Mouse (Mus musculus) embryonic facial prominence, embryonic 13.5 days (tissue): ENCODE measurements around the gene Tmprss11e. TPM values are rescaled to one million over a fixed set of nuclear protein-coding genes. Genes with fewer than 3 reads are reported as not detected.

Source experiments
- ATAC-seq: fragments of 200-750 bp; cut with Nextera tagmentation; 2 replicates; pipeline ENCODE4 v1.8.0; 2017; ENCODE audit warnings: low read depth; ENCODE audit not compliant: insufficient number of reproducible peaks, insufficient read depth, low FRiP score, low TSS enrichment
- H3K27ac ChIP-seq: fragments of 300-500 bp; sonication (generic); 2 replicates; pipeline ENCODE4 v1.5.1; 2015; ENCODE audit warnings: moderate library complexity, mild to moderate bottlenecking, inconsistent platforms
- H3K27me3 ChIP-seq: fragments of 300-500 bp; sonication (generic); 2 replicates; pipeline ENCODE4 v1.6.1; 2015; ENCODE audit warnings: mild to moderate bottlenecking, inconsistent platforms
- H3K36me3 ChIP-seq: fragments of 300-500 bp; sonication (generic); 2 replicates; pipeline ENCODE4 v1.6.1; 2015; ENCODE audit warnings: mild to moderate bottlenecking, inconsistent platforms
- H3K4me1 ChIP-seq: fragments of 300-500 bp; sonication (generic); 2 replicates; pipeline ENCODE4 v1.6.1; 2015; ENCODE audit warnings: inconsistent platforms
- H3K4me2 ChIP-seq: fragments of 300-500 bp; sonication (generic); 2 replicates; pipeline ENCODE4 v1.6.1; 2015; ENCODE audit warnings: moderate library complexity, mild to moderate bottlenecking, inconsistent platforms
- H3K4me3 ChIP-seq: fragments of 300-500 bp; sonication (generic); 2 replicates; pipeline ENCODE4 v1.5.1; 2015; ENCODE audit warnings: mild to moderate bottlenecking, inconsistent platforms
- H3K9ac ChIP-seq: fragments of 300-500 bp; sonication (generic); 2 replicates; pipeline ENCODE4 v1.6.1; 2015; ENCODE audit warnings: mild to moderate bottlenecking, inconsistent platforms
- H3K9me3 ChIP-seq: fragments of 300-500 bp; sonication (generic); 2 replicates; pipeline ENCODE4 v1.6.1; 2016; ENCODE audit warnings: inconsistent platforms
- WGBS: fragments of 180-500 bp; shearing (Covaris S2); methylation state at CpG from one replicate; pipeline ENCODE4 v1.1.7; 2015; ENCODE audit warnings: mixed read lengths; 5-methylcytosine and 5-hydroxymethylcytosine counted together
- polyA plus RNA-seq: library from polyadenylated mRNA; unstranded; fragments of >200 nt; fragmentation: Nextera tagmentation; extraction: Ambion mirVana; gene quantifications from 2 replicates; pipeline ENCODE4 v1.2.1, GENCODE M21; 2015

Tmprss11e gene
- 0.06 TPM in 1 of 2 replicates, not detected in the other for polyA plus RNA-seq

- Histone ChIP-seq H3K9ac (no peak within 1 kb of the TSS), H3K27ac (no peak within 1 kb of the TSS), H3K4me3 (no peak within 1 kb of the TSS), H3K4me2 (no peak within 1 kb of the TSS), H3K36me3 (no peaks in the 10 kb centered on the region), H3K4me1 (no peaks in the 10 kb centered on the region), H3K9me3 (no peaks in the 10 kb centered on the region), H3K27me3 (no peaks in the 10 kb centered on the region)
- WGBS = 74% methylated on average over 4 of the region's 4 CpGs
- ATAC-seq = no peak
Measured at GRCm38 (mm10) chr5:86745715-86746114, at the start of gene Tmprss11e. Gene Tmprss11e, minus strand, starts transcription at chr5:86745815.

GRCm38 (mm10) chr5:86792807-86793206 is 47.2 kb upstream of the Tmprss11e start:
- H3K36me3 ChIP-seq = no peaks in the 10 kb centered on the region
- no peaks in the 10 kb centered on the region for H3K9me3 ChIP-seq
- no peaks in the 10 kb centered on the region for H3K27me3 ChIP-seq
- no peak overlapping the region for H3K9ac ChIP-seq
- H3K4me1 ChIP-seq = no peaks in the 10 kb centered on the region
- no peak for ATAC-seq
- H3K4me2 ChIP-seq = no peak overlapping the region
- no peak overlapping the region for H3K27ac ChIP-seq
- no peak overlapping the region for H3K4me3 ChIP-seq
- 70% methylated on average over 8 of the region's 8 CpGs for WGBS

- Histone ChIP-seq H3K36me3 (no peaks in the 10 kb centered on the region), H3K4me3 (no peak overlapping the region), H3K27me3 (no peaks in the 10 kb centered on the region), H3K4me1 (no peaks in the 10 kb centered on the region), H3K9ac (no peak overlapping the region), H3K9me3 (no peaks in the 10 kb centered on the region), H3K27ac (no peak overlapping the region), H3K4me2 (no peak overlapping the region)
- 75% methylated on average over 4 of the region's 4 CpGs for WGBS
- no peak for ATAC-seq
Measured at GRCm38 (mm10) chr5:86792249-86792648, 46.6 kb upstream of the Tmprss11e start.

GRCm38 (mm10) chr5:86789954-86790353 is 44.3 kb upstream of the Tmprss11e start:
- no peak for ATAC-seq
- Histone ChIP-seq H3K27ac (no peak overlapping the region), H3K4me2 (no peak overlapping the region), H3K9me3 (no peaks in the 10 kb centered on the region), H3K4me1 (no peaks in the 10 kb centered on the region), H3K36me3 (no peaks in the 10 kb centered on the region), H3K27me3 (no peaks in the 10 kb centered on the region), H3K9ac (no peak overlapping the region), H3K4me3 (no peak overlapping the region)
- WGBS = 68% methylated on average over 2 of the region's 2 CpGs

- no peak overlapping the region for H3K27ac ChIP-seq
- no peaks in the 10 kb centered on the region for H3K27me3 ChIP-seq
- H3K4me3 ChIP-seq = no peak overlapping the region
- H3K36me3 ChIP-seq = no peaks in the 10 kb centered on the region
- 53% methylated on average over 1 of the region's 1 CpGs for WGBS
- no peak overlapping the region for H3K4me2 ChIP-seq
- no peak overlapping the region for H3K9ac ChIP-seq
- ATAC-seq = no peak
- H3K9me3 ChIP-seq = no peaks in the 10 kb centered on the region
- H3K4me1 ChIP-seq = no peaks in the 10 kb centered on the region
Measured at GRCm38 (mm10) chr5:86786798-86787197, 41.2 kb upstream of the Tmprss11e start.

GRCm38 (mm10) chr5:86784205-86784604 is 38.6 kb upstream of the Tmprss11e start:
- no peak overlapping the region for H3K27ac ChIP-seq
- no peak overlapping the region for H3K4me2 ChIP-seq
- H3K27me3 ChIP-seq = no peaks in the 10 kb centered on the region
- H3K9me3 ChIP-seq = no peaks in the 10 kb centered on the region
- no peak overlapping the region for H3K4me3 ChIP-seq
- ATAC-seq = no peak
- no peaks in the 10 kb centered on the region for H3K4me1 ChIP-seq
- 75% methylated on average over 1 of the region's 1 CpGs for WGBS
- H3K9ac ChIP-seq = no peak overlapping the region
- H3K36me3 ChIP-seq = no peaks in the 10 kb centered on the region

GRCm38 (mm10) chr5:86783059-86783458 is 37.4 kb upstream of the Tmprss11e start:
- Histone ChIP-seq H3K4me1 (no peaks in the 10 kb centered on the region), H3K9ac (no peak overlapping the region)
- 44% methylated on average over 8 of the region's 8 CpGs for WGBS

GRCm38 (mm10) chr5:86778471-86778870 is 32.9 kb upstream of the Tmprss11e start:
- 60% methylated on average over 1 of the region's 1 CpGs for WGBS
- no peak overlapping the region for H3K9ac ChIP-seq
- H3K4me3 ChIP-seq = no peak overlapping the region
- H3K36me3 ChIP-seq = no peaks in the 10 kb centered on the region
- H3K27me3 ChIP-seq = no peaks in the 10 kb centered on the region
- H3K4me2 ChIP-seq = no peak overlapping the region
- no peak for ATAC-seq
- no peaks in the 10 kb centered on the region for H3K9me3 ChIP-seq
- H3K27ac ChIP-seq = no peak overlapping the region
- no peaks in the 10 kb centered on the region for H3K4me1 ChIP-seq

More at GRCm38 (mm10) chr5:86783059-86783458, 37.4 kb upstream of the Tmprss11e start:
- no peak overlapping the region for H3K4me2 ChIP-seq
- no peaks in the 10 kb centered on the region for H3K36me3 ChIP-seq
- no peak overlapping the region for H3K27ac ChIP-seq
- no peak for ATAC-seq
- no peaks in the 10 kb centered on the region for H3K9me3 ChIP-seq
- H3K4me3 ChIP-seq = no peak overlapping the region
- H3K27me3 ChIP-seq = no peaks in the 10 kb centered on the region

- 88% methylated on average over 5 of the region's 5 CpGs for WGBS
- no peak for ATAC-seq
- no peak overlapping the region for H3K4me2 ChIP-seq
Measured at GRCm38 (mm10) chr5:86776941-86777340, 31.3 kb upstream of the Tmprss11e start.

GRCm38 (mm10) chr5:86771010-86771409 is 25.4 kb upstream of the Tmprss11e start:
- no peaks in the 10 kb centered on the region for H3K36me3 ChIP-seq

More at GRCm38 (mm10) chr5:86776941-86777340, 31.3 kb upstream of the Tmprss11e start:
- Histone ChIP-seq H3K27ac (no peak overlapping the region), H3K4me1 (no peaks in the 10 kb centered on the region), H3K9ac (no peak overlapping the region), H3K9me3 (no peaks in the 10 kb centered on the region), H3K36me3 (no peaks in the 10 kb centered on the region), H3K27me3 (no peaks in the 10 kb centered on the region), H3K4me3 (no peak overlapping the region)

GRCm38 (mm10) chr5:86769015-86769658 is 23.5 kb upstream of the Tmprss11e start:
- H3K9ac ChIP-seq = no peak overlapping the region
- H3K27ac ChIP-seq = no peak overlapping the region
- no peak overlapping the region for H3K4me2 ChIP-seq
- no peaks in the 10 kb centered on the region for H3K36me3 ChIP-seq
- no peak for ATAC-seq
- no peaks in the 10 kb centered on the region for H3K27me3 ChIP-seq
- H3K9me3 ChIP-seq = no peaks in the 10 kb centered on the region
- no peak overlapping the region for H3K4me3 ChIP-seq
- H3K4me1 ChIP-seq = 0 out of 2 replicates have a peak, but pooled peaks cover 4% of the 10 kb centered on the region
- WGBS = 32% methylated on average over 3 of the region's 3 CpGs

More at GRCm38 (mm10) chr5:86771010-86771409, 25.4 kb upstream of the Tmprss11e start:
- Histone ChIP-seq H3K4me1 (0 out of 2 replicates have a peak, but pooled peaks cover 4% of the 10 kb centered on the region), H3K9ac (no peak overlapping the region), H3K9me3 (no peaks in the 10 kb centered on the region), H3K27me3 (no peaks in the 10 kb centered on the region), H3K27ac (no peak overlapping the region), H3K4me2 (no peak overlapping the region), H3K4me3 (no peak overlapping the region)
- ATAC-seq = no peak

GRCm38 (mm10) chr5:86742796-86743195 is 2.8 kb downstream of the Tmprss11e start:
- Histone ChIP-seq H3K36me3 (no peaks in the 10 kb centered on the region), H3K27ac (no peak overlapping the region), H3K9me3 (no peaks in the 10 kb centered on the region), H3K4me3 (no peak overlapping the region), H3K27me3 (no peaks in the 10 kb centered on the region), H3K4me1 (no peaks in the 10 kb centered on the region), H3K4me2 (no peak overlapping the region), H3K9ac (no peak overlapping the region)
- WGBS = 74% methylated on average over 3 of the region's 3 CpGs
- ATAC-seq = no peak
